Mouse (Mus musculus) Muller cell, postnatal 12 days (primary cell): ENCODE data around the gene Hdac4.

Experiments used
- DNase-seq: peaks from one replicate; pipeline ENCODE4 v3.0.0-alpha.2; 2015; ENCODE audit errors: inconsistent ontology term

The Hdac4 gene

DNA sequence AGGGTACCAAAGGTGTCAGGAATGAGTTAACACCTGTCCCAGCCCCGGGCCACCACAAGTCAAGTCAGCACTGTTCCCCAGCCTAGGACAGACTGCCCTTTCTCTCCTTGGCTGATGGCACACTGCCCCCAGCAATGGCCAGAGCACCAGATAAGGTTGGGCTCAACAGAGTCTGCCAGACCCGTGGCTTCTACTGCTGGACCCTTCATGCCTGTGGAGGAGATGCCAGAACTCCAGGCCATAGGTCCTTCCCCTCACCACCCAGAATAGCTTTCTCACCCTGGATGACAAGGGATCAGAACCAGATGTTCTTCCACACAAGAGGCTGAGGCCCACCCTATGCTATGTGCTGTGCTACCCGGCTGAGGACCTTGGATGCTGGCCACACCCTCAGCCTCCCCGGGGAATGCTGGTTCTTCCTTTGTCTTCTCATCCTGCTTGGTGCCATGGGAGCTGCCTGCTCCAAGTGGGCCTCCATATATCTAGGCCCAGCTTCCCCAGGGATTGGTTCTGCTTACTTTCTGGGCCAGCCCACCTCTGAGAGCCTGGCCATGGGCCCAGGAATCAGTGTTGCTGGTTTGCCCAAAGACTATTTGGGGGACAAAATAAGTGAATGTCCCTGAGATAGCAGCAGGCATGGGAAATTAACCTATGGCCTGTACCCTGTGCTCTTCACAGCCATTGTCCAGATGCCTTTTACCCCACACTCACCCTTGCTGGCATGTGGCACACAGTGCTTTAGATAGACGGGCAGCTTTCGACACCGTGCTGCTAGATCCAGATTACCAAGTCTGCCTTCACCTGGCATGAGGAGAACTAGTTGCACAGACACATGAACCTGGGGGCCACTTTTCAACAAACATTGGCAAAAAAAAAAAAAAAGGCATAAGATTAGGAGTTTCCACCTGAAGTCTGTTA is 273.0 kb downstream of the Hdac4 start:
- DNase-seq: no peak

DNA sequence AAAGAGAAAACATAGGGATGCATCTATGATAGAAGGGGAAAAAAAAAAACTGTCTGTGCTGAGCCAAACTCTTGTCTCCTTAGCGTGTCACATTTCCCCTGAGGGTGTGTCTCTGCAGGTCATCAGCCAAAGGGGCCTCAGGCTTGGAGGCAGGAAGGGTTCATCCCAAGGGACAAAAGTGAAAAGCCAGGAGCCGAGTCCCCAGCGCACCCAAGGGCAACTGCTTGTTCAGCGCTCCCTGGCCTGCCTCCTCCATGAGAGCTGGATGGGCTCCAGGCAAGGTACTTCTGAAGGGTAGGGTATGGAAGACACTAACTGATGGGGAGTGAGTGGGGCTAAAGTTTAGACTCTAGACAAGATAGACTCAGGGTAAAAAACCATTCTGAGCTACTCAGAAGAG is 273.8 kb downstream of the Hdac4 start:
- DNase-seq: no peak

DNA sequence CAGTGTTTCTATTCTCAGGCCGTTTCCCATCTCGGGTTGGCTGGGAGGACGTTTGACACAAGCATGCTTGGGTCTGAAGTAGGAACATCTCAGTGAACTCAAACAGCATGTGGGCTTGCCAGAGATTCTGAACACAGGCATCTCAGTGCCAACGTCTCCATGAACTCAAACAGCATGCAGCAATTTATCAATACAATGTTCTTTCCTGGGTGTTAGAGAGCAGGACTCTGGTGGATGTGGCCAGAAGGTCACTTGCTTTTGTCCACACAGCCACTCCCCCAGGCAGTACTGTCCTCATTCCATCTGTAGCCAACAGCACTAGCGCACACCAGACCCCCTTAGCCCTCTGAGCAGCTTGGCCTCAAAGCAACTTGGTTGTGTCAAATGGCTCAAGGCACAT is 274.2 kb downstream of the Hdac4 start:
- DNase-seq: no peak

DNA sequence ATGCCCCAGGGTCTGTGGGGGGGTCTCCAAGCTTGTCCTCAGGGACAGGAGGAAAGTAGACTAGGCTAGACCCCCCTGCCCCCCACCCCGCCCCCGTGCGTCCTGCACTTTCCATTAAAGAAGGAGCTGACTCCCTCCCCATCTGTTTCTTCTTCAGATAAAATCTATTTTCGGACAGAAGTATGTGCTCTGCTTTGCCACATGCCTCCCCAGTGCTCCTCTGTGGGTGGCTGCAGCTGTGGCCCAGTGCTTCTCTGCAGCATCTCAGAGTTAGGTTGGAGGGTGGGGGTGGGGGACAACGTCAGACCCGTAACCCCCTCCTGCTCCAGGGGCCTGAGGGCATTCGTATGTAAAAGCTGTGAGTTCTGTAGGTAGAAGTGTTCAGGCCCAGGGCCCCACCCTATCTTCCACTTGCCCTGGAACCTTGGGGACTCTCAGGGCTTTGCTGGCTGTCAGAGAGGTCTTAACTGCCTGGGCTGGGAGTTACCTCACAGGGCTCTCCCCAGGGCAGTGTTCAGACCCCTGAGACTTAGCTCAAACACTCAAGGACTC is 275.4 kb downstream of the Hdac4 start:
- DNase-seq: no peak

DNA sequence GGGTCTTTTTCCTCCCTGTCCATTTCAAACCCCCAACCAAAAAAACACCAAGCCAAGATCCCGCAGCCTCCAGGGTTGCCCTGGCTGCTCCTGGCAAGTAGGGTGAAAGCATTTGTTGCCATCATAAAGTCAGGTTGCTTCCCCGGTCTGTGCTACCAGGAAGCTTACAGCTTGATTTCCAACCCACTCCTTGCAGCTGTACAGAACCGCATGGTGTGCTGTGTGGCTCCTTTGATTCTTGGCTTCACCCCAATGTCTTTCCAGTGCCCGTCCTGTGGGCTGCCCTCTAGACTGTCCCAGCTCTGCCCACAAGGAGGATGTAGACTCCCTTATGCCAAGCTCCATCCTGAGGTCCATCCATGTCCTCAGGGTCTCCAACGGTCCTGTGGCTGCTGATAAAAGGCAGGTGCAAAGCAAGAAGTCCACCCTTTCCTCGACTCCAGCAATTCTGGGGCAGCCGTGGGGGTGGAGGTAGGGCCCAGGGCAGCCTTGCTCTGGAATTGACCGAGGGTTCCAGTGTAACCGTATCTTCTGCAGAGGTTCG is 277.2 kb downstream of the Hdac4 start:
- DNase-seq: no peak

DNA sequence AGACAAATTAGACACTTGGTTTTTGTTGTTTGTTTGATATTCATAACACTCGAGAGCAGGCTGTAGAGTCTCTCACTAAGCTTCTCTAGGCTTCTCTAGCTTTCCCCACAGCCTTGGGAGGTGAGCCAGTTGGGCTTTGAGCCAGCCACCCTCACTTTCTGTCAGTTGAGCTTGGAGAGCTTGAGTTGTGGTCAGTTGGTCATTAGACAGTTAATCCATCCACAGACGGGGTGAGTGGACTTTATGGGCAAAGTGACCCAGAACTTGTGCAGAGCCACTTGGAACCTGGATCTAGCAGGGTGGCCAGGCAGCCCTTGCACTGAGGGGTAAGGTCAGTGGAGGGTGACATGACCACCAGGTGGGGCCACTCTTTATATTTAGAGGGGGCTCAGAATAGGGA is 277.9 kb downstream of the Hdac4 start:
- DNase-seq: peak; percentile 56

DNA sequence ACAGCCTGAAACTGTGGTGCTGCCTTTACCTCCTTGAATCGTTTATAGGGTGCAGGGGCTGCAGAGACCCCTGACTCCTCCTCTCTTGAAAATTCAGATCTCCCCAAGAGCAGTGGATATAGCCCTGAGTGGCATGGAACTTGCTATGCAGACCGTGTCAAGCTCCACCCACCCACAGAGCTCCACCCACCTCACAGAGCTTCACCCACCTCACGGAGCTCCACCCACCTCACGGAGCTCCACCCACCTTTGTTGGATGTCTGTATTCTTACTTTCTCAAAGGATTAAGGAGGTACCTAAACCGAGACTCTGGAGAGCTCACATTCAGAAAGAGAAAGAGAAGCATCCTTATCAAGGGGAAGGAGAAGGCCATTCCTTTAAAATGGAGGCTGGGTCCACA is 279.5 kb downstream of the Hdac4 start:
- DNase-seq: no peak

DNA sequence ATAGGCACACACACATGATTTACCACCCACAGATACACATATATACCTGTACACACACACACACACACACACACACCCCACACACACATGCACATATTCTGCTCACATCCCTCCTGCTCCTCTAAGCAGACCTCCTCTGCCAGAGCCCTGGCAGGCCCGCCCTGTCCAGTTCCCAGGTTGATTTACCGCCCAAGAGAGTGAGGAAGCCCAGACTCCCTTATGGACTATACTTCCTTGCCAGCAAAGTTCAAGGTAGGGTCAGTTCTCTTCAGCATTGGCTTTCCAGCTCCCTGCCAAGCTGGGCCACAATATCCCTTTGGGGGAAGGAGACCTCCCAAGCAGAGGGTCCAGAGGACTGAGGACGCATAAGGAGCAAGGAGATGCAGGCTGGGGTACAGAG is 280.9 kb downstream of the Hdac4 start:
- no peak for DNase-seq

DNA sequence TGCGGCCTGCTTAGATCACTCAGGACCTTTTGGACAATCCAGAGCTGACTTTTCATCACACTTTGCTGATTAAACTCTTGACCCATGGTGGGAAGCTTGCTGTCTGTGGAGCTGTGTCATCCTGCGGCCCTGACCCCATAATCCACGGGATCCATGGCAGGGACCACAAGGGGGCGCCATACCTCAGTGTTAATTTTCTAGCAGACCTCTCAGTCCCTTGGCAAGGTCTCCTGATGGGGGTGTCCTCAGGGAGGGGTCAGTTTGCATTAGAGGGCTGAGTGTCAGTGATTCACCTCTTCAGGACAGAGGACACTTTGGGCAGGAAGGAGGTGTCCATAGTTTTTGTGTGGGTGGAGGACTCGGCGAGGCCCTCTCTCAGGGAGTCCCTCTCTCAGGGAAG is 281.6 kb downstream of the Hdac4 start:
- peak; percentile 44 for DNase-seq

DNA sequence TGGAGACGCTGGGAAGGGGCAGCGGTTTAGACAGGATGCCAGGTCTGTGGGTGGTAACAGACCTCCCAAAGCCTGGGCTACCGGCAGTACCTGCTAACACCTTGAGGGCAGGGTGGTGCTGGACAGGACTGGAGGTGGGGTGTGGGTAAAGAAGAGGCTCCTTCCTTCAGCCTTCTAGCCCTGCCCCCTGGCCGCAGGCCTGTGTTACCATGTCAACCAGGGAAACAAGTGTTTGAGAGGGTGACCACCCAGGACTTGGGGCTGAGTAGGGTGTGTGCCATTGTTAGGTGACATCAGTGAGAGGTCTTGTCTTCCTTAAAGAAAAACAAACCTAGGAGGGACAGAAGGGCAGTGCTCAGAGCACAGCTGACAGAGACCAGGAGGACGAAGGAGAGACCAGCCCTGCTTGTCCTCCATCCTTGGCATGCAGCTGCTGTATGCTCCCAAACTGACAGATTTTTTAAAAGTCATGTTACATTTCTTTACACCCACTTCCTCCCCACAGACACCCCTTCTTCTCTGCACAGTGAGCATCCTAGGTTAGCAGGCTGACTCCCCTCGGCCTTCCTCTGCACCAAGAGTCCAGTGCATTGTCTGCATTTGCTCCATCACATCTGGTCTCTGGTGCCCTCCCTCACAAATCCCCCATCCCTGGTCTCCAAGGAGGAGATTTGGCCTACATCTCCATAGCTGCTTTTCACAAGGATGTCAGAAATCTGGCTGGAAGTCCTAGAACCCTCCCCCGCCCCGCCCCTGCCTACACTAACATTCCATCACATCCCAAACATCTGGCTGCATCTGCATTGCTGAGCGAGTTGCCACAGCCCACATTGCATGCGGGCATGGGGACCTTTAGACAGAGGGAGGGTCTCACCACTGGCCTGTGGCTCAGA is 283.0 kb downstream of the Hdac4 start:
- DNase-seq: no peak

DNA sequence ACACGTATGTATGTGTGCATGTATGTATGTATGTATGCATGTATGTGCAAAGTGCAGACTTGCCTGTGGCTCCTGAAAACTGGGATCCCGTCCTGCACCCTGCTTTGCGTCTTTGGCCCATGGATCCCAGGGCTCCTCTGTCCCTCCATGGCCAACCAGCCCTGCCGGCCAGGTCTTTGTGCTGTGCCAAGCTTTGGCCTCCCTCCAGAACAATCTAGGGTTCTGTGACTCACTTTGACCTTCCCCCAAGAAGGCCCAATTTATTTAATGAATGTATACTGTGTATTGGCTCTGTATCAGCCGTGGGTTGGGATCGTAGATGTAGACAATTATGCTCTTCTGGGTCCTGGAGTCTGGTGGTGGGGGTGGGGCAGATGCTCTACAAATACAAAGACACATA is 290.2 kb downstream of the Hdac4 start:
- peak; percentile 38 for DNase-seq

DNA sequence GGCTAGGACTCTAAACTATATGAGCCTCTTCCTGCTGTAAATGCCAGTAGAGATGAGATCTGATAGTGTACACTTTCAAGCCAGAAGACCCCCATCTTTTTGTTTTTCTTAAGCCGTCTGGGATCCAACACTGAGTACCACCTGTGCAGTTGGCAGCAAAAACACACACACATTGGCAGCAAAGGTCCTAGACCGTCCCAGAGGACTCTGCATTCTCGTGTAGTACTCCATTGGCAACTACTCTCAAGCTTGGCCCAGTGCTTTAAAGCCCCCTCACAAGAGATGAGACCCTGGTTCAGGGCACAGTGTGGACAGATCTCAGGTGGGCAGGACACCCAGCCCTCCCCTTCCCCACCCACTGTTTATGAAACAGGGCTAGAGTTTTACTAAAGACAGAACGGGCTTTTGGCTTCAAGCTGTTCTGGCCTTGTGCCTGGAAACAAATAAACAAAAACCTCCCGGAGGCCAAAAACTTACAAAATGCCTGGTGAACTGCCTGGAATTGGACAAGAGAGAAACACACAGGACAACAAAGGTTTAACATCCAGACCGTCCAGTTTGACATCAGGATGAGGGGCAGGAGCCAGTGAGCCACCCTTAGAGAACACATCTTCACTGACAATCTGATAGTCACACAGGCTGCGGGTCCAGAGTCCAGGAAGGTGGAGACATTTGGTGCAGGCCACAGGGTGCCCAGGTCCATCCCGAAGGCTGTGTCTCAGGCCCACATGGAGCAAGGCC is 292.1 kb downstream of the Hdac4 start:
- peak; percentile 65 for DNase-seq

DNA sequence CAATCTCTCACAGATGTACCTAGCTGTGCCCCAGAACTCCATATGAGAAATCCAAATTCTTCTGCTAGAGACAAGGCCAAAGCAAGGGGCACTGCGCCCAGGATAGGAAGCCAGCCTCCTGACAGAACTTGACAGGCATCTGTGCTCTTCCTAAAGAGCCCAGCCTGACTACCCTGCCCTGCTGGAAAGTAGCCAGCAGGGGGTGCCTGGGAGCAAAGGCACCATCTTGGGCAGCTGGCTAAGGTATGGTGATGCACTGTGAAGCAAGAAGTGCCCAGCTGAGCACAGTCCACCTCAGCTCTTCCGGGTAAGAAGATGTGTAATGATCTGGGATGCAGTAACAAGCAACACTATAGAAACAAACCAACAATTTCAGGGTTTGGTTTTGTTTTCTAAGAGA is 298.4 kb downstream of the Hdac4 start:
- no peak for DNase-seq

DNA sequence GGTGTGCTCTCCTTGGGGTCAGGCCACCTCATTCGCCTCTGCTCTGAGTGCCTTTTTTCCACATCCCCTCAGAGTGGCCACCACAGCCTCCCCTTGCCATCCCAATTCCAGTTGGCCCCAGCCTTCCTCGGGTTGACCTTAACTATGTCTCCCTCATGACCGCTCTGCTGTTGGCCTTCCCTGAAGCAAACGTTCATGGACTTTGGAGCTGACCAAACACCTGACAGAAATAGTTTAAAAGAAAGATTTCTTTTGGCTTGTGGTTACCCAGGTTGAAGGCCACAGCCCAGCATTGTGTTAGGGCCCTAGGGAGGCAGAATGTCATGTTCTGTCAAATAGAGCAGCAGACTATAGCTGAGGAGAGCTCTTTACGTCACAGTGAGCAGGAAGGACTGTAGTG is 301.2 kb downstream of the Hdac4 start:
- no peak for DNase-seq

DNA sequence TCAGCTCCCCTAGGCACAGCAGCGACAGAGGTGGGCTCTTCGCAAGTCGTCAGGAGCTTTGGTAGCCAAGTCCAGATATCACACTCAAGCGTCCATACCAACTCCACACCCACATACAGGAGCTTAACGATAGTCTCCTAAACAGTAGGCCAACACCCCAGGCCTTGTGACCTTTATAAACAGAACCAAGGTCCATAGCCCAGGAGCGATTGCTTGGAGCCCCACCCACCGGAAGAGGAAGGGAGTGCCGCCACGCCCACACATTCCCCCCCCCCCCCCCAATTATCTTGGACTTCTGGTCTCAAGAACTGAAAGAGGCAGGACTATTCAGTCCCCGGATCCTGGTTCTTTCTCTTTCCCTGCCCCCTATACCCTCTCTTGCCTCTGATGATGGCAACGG is 301.9 kb downstream of the Hdac4 start:
- no peak for DNase-seq

DNA sequence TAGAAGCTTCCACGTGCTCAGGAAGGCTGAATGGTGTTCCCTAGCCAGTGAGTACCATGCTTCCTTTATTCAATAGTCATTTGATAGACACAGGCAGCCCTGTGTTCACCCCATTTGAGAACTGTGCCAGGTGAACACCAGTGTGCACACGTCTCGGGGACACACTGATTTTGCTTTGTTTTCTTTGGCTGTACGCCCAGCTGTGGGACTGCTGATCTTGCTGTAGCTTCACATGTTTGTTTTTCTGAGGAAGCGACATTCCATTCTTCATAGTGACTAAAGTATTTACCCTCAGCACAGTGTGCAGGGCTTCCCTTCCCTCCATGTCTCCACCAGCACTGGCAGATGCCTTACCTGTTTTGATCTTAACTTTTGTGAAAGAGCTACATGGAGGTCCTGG is 312.4 kb downstream of the Hdac4 start:
- no peak for DNase-seq

DNA sequence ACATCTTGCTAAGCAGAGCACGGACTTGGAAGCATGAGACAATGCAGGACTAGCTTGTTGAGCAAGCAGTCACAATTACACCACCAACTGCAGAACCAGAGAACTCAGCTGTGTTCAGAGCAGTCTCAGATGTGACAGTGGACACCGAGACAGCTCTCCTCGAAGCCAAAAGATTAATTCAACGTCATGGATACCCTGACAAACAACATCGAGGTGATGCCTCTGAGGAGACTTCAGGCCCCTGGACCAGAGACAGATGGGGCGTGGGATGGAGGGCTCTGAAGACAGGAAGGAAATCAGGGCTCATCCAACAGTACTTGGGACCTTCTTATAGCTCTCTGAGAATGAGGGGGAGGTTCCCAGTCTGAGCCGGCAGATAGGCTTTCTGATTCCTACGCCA is 314.6 kb downstream of the Hdac4 start:
- no peak for DNase-seq

DNA sequence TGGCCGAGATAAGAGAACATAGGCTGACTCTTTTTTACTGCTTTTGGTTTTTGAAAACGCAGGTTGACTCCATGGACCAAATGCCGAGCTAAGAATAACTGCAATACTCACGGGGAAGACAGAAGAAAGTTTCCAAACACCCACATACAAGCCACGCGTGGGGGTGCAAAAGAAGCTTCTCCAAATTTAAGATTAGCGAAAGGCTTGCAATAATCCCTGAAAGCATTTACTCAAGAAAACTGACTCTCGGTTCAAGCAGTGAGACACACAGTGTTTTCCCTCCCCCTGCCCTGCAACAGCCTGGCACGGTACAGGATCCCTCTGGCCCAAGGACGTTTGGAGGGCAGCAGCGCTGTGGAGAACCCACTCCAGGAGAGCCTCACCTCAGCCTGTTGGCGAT is 315.3 kb downstream of the Hdac4 start:
- no peak for DNase-seq
